Mouse (Mus musculus) MEL (cell line): ENCODE measurements around the gene Cfap161. TPM values are rescaled to one million over a fixed set of nuclear protein-coding genes. Genes with fewer than 3 reads are reported as not detected.

Source experiments
- DNase-seq: peaks from one replicate; pipeline ENCODE4 v3.0.0; 2011; ENCODE audit warnings: low read depth, low spot score
- H3K27ac ChIP-seq: 2 replicates; pipeline ENCODE4 v1.5.1; 2012; ENCODE audit warnings: low read depth, mild to moderate bottlenecking, control low read depth, low read length, moderate library complexity; ENCODE audit not compliant: control insufficient read depth
- H3K27me3 ChIP-seq, 2 experiments: fragments of 150-350 bp in 1 of 2; sonication (generic) in 1 of 2; 2 replicates each; pipeline ENCODE4 v1.6.1; 2012; ENCODE audit warnings: low read length in 2 of 2, mild to moderate bottlenecking in 2 of 2, improper control_type of control experiment in 1 of 2, moderate library complexity in 1 of 2; ENCODE audit not compliant: insufficient read depth in 2 of 2, control insufficient read depth in 1 of 2
- H3K36me3 ChIP-seq, 2 experiments: 2 replicates each; pipeline ENCODE4 v1.6.1; 2012 to 2014; ENCODE audit warnings: low read length in 2 of 2, improper control_type of control experiment in 1 of 2, inconsistent platforms in 1 of 2, mild to moderate bottlenecking in 1 of 2; ENCODE audit not compliant: insufficient read depth in 2 of 2, control insufficient read depth in 1 of 2
- H3K4me1 ChIP-seq, 2 experiments: fragments of 150-350 bp in 1 of 2; sonication (generic) in 1 of 2; 2 replicates each; pipeline ENCODE4 v1.6.1; 2012; ENCODE audit warnings: low read length in 2 of 2, improper control_type of control experiment in 1 of 2, mild to moderate bottlenecking in 1 of 2; ENCODE audit not compliant: insufficient read depth in 2 of 2, control insufficient read depth in 1 of 2
- H3K4me3 ChIP-seq, 2 experiments: fragments of 150-350 bp in 1 of 2; sonication (generic) in 1 of 2; 2 replicates each; pipeline ENCODE4 v1.5.1; 2012; ENCODE audit warnings: low read depth in 2 of 2, low read length in 2 of 2, mild to moderate bottlenecking in 2 of 2, moderate library complexity in 2 of 2, control low read depth in 1 of 2, improper control_type of control experiment in 1 of 2; ENCODE audit not compliant: control insufficient read depth in 1 of 2, insufficient read depth in 1 of 2
- H3K79me2 ChIP-seq: 2 replicates; pipeline ENCODE4 v1.6.1; 2012; ENCODE audit warnings: mild to moderate bottlenecking, low read length, moderate library complexity; ENCODE audit not compliant: control insufficient read depth, poor library complexity, insufficient read depth
- H3K9ac ChIP-seq: 2 replicates; pipeline ENCODE4 v1.6.1; 2012; ENCODE audit warnings: low read depth, mild to moderate bottlenecking, control low read depth, low read length, moderate library complexity; ENCODE audit not compliant: control insufficient read depth, poor library complexity, severe bottlenecking
- H3K9me3 ChIP-seq: fragments of 150-350 bp; sonication (generic); replicated peaks from 2 replicates; pipeline ENCODE4 v1.6.1; 2012; ENCODE audit warnings: mild to moderate bottlenecking, low read length, improper control_type of control experiment, moderate library complexity; ENCODE audit not compliant: insufficient read depth
- CHD1 ChIP-seq: IDR thresholded peaks from 2 replicates; pipeline ENCODE4 v1.6.1; 2012; ENCODE audit warnings: low read depth, mild to moderate bottlenecking, inconsistent platforms, low read length, improper control_type of control experiment
- E2F4 ChIP-seq: IDR thresholded peaks from 2 replicates; pipeline ENCODE4 v1.6.1; 2011; ENCODE audit warnings: low read depth, low read length, improper control_type of control experiment, borderline replicate concordance
- ELF1 ChIP-seq: IDR thresholded peaks from 2 replicates; pipeline ENCODE4 v1.6.1; 2014; ENCODE audit warnings: low read depth, mild to moderate bottlenecking, inconsistent platforms, low read length, improper control_type of control experiment, moderate library complexity
- GATA1 ChIP-seq: IDR thresholded peaks from 2 replicates; pipeline ENCODE4 v1.6.1; 2011; ENCODE audit warnings: low read depth, low read length, improper control_type of control experiment
- KAT2A ChIP-seq: conservative IDR thresholded peaks from 2 replicates; pipeline ENCODE4 v1.6.1; 2012; ENCODE audit warnings: low read depth, low read length, improper control_type of control experiment, inconsistent platforms
- MAFK ChIP-seq: IDR thresholded peaks from 2 replicates; pipeline ENCODE4 v1.6.1; 2011; ENCODE audit warnings: low read depth, mild to moderate bottlenecking, low read length, improper control_type of control experiment, borderline replicate concordance
- MYB ChIP-seq: IDR thresholded peaks from 2 replicates; pipeline ENCODE4 v1.6.1; 2011; ENCODE audit warnings: mild to moderate bottlenecking, low read depth, low read length, improper control_type of control experiment
- NELFE ChIP-seq: IDR thresholded peaks from 2 replicates; pipeline ENCODE4 v1.6.1; 2011; ENCODE audit warnings: low read depth, low read length, improper control_type of control experiment
- NRF1 ChIP-seq: IDR thresholded peaks from 2 replicates; pipeline ENCODE4 v1.6.1; 2014; ENCODE audit warnings: low read depth, mild to moderate bottlenecking, inconsistent platforms, low read length, improper control_type of control experiment, moderate library complexity; ENCODE audit not compliant: poor library complexity, insufficient read depth, severe bottlenecking
- SIN3A ChIP-seq: IDR thresholded peaks from 2 replicates; pipeline ENCODE4 v1.6.1; 2012; ENCODE audit warnings: low read length, improper control_type of control experiment, inconsistent platforms
- SMC3 ChIP-seq: IDR thresholded peaks from 2 replicates; pipeline ENCODE4 v1.6.1; 2011; ENCODE audit warnings: low read depth, low read length, improper control_type of control experiment
- USF1 ChIP-seq: IDR thresholded peaks from 2 replicates; pipeline ENCODE4 v1.6.1; 2014; ENCODE audit warnings: low read depth, mild to moderate bottlenecking, inconsistent platforms, low read length, improper control_type of control experiment, moderate library complexity
- polyA plus RNA-seq, 2 experiments: library from polyadenylated mRNA; stranded (reverse) in 1 of 2; unstranded in 1 of 2; fragments of >175 nt in 1 of 2; fragments of >200 nt in 1 of 2; gene quantifications; 2 replicates each; pipeline versions ENCODE4 v1.2.1 to v1.2.4; 2012; ENCODE audit warnings: low replicate concordance in 2 of 2, low read depth in 1 of 2; ENCODE audit not compliant: insufficient read length in 2 of 2, insufficient read depth in 1 of 2, missing spikeins in 1 of 2
- total RNA-seq: library from RNA; depleted of rRNA; stranded (reverse); fragments of 300-350 nt; gene quantifications from 2 replicates; pipeline ENCODE4 v1.2.3, GENCODE M21; 2012

Cfap161 gene
- total and polyA plus RNA-seq, 3 experiments: not detected

- Histone ChIP-seq H3K79me2 (no peaks in the 10 kb centered on the region), H3K27me3 (no peaks in the 10 kb centered on the region), H3K9ac (no peak overlapping the region), H3K9me3 (no peaks in the 10 kb centered on the region), H3K27ac (no peak overlapping the region), H3K4me3 (no peak overlapping the region), H3K36me3 (no peaks in the 10 kb centered on the region), H3K4me1 (no peaks in the 10 kb centered on the region)
- no peak for DNase-seq
- no peak for TF ChIP-seq CHD1
These were observed 7.3 kb upstream of the Cfap161 start for GRCm38 (mm10) chr7:83802007-83802406.

- no peak for TF ChIP-seq SMC3
- no peak for TF ChIP-seq CHD1
- TF ChIP-seq KAT2A: no peak
- no peak for TF ChIP-seq USF1
- TF ChIP-seq MYB: no peak
- TF ChIP-seq, all 39 proteins: peak for 0
- no peaks in the 10 kb centered on the region for H3K27me3 ChIP-seq
- no peaks in the 10 kb centered on the region for H3K9me3 ChIP-seq
- no peaks in the 10 kb centered on the region for H3K36me3 ChIP-seq
- no peak overlapping the region for H3K4me3 ChIP-seq
- no peaks in the 10 kb centered on the region for H3K4me1 ChIP-seq
- H3K27ac ChIP-seq: no peak overlapping the region
- H3K9ac ChIP-seq: no peak overlapping the region
- no peak for DNase-seq
- no peaks in the 10 kb centered on the region for H3K79me2 ChIP-seq
These were observed 6.8 kb upstream of the Cfap161 start for GRCm38 (mm10) chr7:83801483-83801875.

GRCm38 (mm10) chr7:83800561-83801482 is 6.1 kb upstream of the Cfap161 start:
- DNase-seq: no peak
- Histone ChIP-seq H3K9me3 (no peaks in the 10 kb centered on the region), H3K4me1 (no peaks in the 10 kb centered on the region), H3K27ac (no peak overlapping the region), H3K4me3 (no peak overlapping the region), H3K36me3 (no peaks in the 10 kb centered on the region), H3K79me2 (no peaks in the 10 kb centered on the region), H3K27me3 (no peaks in the 10 kb centered on the region), H3K9ac (no peak overlapping the region)
- TF ChIP-seq NRF1: no peak
- no peak for TF ChIP-seq E2F4
- no peak for TF ChIP-seq NELFE

- H3K9ac ChIP-seq: no peak overlapping the region
These were observed 5.4 kb upstream of the Cfap161 start for GRCm38 (mm10) chr7:83800071-83800470.

More at GRCm38 (mm10) chr7:83800071-83800470, 5.4 kb upstream of the Cfap161 start:
- Histone ChIP-seq H3K79me2 (no peaks in the 10 kb centered on the region), H3K27me3 (no peaks in the 10 kb centered on the region), H3K36me3 (no peaks in the 10 kb centered on the region), H3K4me1 (no peaks in the 10 kb centered on the region), H3K4me3 (no peak overlapping the region), H3K9me3 (no peaks in the 10 kb centered on the region), H3K27ac (no peak overlapping the region)
- no peak for TF ChIP-seq MAFK
- TF ChIP-seq SIN3A: no peak
- no peak for TF ChIP-seq ELF1
- TF ChIP-seq GATA1: no peak
- DNase-seq: no peak
